Mouse (Mus musculus) CD4-positive, CD25-positive, alpha-beta regulatory T cell, adult 4 months (primary cell): ENCODE data around the gene Vti1a. TPM values are rescaled to one million over a fixed set of nuclear protein-coding genes. Genes with fewer than 3 reads are reported as not detected.

Experiments
- ATAC-seq: one replicate; pipeline ENCODE4 v1.8.0; 2017
- polyA plus RNA-seq, 2 experiments: library from polyadenylated mRNA; unstranded; fragments of 100-300 nt; shearing (Covaris generic); gene quantifications; one replicate each; pipeline ENCODE4 v1.2.1; 2017

Vti1a gene
- polyA plus RNA-seq, 2 experiments from 2014 or later, result 32.4 to 45.4 TPM

GRCm38 (mm10) chr19:55381343-55381742, 65.2 kb downstream of the Vti1a start:
- ATAC-seq, result no peak

DNA sequence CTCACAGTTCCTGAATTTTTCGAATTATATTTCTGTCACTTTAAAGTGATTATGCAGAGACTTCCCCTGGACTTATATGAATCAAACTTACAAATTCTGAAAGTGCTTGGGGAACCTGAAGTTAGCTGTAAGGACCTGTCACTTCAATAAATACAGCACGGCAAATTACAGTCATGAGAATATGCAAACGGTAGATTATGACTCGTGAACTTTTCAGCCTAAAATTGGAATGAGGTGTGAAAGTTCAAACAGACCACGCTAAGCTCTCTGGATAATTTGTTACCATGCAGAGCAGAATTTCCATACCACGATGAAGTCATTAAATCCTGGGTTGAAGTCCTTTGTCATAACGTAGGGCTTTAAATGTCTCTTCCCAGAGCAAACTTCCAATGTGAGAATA, 66.7 kb downstream of the Vti1a start:
- no peak for ATAC-seq

GRCm38 (mm10) chr19:55384634-55385033, 68.5 kb downstream of the Vti1a start:
- ATAC-seq, result no peak

GRCm38 (mm10) chr19:55389019-55389418, 72.9 kb downstream of the Vti1a start:
- no peak for ATAC-seq

DNA sequence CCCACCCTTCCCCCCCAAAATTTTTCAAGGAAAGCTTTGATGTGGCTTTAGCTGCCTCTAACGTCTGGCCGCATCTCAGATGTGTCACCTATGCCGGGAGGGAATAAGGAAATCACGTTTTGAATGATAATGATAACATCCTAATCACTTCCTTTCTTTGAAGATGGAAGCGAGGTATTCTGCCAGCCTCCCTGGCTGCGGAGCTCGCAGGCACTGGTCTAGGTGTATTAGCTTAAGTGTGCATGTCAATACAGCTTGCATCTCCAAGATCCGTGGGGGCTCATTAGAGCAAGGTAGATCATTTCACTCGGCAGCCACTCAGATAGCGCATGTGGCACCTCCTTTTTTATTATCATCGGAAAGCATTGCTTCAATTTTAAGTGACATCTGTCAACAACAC, 74.2 kb downstream of the Vti1a start:
- no peak for ATAC-seq

DNA sequence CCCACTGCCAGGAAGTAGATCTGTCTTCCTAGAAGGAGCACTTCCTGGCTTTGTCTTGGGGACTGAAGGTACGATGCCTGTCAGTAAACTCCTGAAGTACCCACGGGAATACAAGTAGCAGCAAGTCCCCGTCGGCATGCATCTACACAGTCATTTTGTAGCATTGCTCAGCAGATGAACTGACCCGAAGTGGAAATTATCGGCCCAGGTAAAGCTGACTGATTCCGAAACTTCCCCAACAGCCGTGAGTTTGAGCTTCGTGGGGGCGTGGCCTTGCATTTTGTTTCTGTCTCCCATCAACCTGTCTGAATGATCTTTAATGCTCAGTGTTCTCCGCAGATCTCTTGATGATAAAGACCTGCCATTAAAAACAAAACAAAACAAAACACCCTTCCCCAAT, 85.5 kb downstream of the Vti1a start:
- peak; percentile 82 for ATAC-seq

DNA sequence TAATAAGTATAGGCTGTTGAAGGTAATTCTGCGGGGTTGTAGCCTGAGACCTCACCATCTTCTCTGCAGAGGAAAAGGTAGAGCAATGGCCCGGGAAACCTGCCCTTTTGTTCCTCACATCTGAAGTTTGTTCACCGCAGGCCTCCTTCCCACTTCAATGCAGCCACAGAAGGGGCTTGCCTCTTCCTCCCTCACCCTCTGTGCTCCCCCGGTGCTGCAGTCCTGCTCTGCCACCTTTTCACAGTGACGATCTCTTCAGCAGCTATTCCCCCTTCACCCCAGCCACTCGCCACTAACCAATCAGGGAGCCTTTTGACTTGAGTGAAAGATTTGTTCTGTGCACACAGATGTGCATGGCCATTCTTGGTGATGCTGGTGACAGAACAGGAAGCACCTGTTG, 92.4 kb downstream of the Vti1a start:
- no peak for ATAC-seq

GRCm38 (mm10) chr19:55411415-55411814, 95.3 kb downstream of the Vti1a start:
- ATAC-seq, result no peak

DNA sequence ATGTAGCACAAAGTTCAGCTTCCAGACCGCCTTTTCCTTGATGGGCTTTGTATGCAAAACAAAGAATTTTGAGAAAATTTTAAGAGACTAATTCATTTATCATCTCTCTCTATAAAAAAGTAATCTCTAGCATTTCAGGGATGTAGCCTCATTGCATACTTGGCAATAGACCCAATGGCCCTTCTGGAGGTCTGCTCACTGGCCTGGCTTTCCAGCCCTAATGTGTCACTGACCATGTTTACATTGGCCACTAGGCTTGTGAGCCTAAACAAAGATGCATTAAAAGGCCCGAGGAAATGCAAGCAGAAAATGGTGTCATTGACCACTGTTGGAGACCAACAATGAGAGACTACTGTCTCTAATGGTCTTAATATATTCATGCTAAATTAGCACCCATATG, 95.8 kb downstream of the Vti1a start:
- ATAC-seq, result no peak

- no peak for ATAC-seq
These were observed 98.0 kb downstream of the Vti1a start for GRCm38 (mm10) chr19:55414050-55414449.

DNA sequence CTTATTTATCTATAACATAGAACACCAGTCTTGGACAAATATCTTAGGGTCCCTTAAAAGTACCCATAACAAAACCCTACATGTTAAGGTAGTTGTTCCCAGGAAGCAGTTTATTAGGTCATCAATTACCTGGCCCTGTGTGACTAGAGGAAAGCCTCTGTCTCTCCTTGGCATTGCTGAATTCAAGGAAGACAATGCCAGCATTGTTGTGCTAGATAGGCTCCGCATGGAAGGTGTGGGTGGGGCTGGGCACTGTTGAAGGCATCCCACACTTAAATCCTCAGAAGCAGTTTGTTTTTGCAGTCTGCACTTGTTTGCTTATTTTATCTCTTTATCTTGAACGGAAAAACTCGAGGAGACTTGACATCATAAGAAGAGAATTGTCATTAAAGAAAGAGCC, 102.7 kb downstream of the Vti1a start:
- no peak for ATAC-seq

- no peak for ATAC-seq
These were observed 103.9 kb downstream of the Vti1a start for GRCm38 (mm10) chr19:55419961-55420360.

DNA sequence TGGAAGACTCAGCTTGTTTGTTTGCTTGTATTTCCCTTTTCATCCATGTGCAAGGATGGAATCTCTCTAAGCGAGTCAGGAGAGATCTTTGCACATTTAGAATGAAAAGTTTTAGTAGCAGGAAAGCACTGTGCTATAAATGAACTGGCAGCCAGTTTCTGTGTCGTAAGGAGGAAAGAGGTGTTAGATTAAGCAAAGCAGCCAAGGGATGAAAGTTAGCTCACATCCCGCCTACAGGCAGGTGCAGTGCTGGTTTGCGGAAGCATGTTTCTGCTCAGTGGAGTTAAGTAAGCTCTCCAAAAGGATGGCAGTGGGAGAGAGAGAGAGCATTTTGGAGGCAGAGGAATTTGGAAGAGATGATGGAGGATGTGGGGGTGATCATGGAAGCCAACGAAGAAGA, 105.7 kb downstream of the Vti1a start:
- no peak for ATAC-seq

DNA sequence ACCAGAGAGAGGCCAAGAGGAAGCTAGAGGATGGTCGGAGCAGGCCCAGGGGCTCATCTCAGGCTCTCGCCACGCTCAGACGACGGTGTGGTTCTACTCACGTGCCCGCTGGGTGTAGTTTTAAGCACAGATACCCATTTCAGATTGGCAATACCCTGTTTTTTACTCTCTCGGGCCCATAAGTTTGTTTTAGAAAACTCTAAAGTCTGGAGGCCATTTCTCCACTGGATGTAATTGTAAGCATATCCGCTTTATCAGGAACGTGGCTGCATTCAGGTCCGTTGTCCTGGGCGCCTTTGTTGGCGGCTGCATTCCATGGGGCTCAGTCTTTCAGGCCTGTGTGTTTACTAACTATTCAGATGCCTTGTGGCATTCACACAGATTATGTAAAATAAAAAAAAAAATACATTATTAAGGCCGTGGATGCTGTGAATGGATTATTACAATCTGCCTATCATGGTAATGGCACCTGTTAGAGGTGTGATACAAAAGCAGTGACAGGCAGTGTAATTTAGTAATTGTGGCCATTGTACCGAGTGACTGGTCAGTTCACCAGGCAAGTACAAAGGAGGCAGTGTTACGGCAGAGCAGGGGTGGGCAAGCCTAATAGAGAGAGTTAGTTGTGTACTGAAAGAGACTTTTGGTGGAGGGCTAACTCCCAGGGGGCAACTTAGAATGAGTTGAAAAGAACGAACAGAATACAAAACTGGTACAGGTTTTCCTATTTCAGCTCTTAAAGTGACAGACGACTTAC, 106.4 kb downstream of the Vti1a start:
- ATAC-seq, result no peak

GRCm38 (mm10) chr19:55423065-55423716, 107.1 kb downstream of the Vti1a start:
- ATAC-seq, result no peak

DNA sequence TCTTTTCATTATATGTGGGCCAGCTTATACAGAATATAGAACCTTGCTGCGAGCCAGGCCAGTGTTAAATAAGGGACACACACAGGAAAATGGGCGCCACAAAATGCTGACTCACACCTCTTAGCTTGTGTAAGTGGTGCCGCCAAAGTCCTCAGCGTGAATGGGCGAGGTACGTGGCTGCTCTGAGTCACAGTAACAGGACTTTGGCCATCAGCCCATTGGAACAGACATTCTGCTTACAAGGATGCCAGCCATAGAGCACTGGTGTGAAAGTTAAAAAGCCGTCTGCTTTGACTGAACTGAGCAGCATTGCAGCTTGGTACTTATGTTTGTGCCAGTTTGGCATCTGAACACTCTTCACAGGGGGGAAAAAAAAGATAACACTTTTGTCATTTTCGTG, 107.9 kb downstream of the Vti1a start:
- no peak for ATAC-seq

DNA sequence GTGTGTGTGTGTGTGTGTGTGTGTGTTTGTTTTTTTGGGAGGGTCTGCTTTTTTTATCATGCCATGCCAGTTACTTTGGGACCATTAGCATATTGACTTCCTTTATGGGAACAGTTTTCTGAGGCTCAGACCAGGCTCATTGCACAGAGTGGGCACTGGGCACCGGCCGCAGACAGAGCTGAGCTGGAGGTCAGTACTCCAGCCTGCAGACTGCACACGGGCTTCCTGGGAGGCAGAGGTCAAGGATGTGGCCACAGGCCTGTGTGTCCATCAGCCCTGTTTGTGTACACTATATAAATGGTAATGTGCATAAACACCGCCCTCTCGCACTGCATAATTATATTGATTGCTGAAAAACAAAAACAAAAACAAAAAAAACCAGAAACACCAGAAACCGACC, 108.4 kb downstream of the Vti1a start:
- no peak for ATAC-seq

- no peak for ATAC-seq
These were observed 124.2 kb downstream of the Vti1a start for GRCm38 (mm10) chr19:55440306-55440705.

GRCm38 (mm10) chr19:55443618-55444017, 127.5 kb downstream of the Vti1a start:
- ATAC-seq, result no peak

GRCm38 (mm10) chr19:55449084-55449483, 133.0 kb downstream of the Vti1a start:
- no peak for ATAC-seq

DNA sequence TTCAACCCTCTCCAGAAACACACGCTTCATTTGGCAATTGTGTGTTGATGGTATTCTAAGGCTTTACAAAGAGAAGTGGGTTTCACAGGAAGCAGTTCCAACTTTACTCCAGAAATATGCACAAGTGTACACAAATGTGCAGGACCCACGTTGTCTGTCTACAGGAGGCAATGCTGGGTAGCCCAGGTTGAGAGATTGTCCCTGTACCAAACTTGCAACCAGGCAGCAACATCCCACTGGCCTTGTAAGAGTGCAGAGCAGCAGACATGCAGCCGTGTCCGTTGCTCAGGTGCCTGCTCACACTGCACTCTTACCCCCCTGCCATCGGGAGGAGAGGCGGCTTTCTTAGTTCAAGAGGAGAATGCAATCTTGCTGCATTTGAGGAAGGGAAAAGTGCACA, 133.4 kb downstream of the Vti1a start:
- ATAC-seq, result no peak

DNA sequence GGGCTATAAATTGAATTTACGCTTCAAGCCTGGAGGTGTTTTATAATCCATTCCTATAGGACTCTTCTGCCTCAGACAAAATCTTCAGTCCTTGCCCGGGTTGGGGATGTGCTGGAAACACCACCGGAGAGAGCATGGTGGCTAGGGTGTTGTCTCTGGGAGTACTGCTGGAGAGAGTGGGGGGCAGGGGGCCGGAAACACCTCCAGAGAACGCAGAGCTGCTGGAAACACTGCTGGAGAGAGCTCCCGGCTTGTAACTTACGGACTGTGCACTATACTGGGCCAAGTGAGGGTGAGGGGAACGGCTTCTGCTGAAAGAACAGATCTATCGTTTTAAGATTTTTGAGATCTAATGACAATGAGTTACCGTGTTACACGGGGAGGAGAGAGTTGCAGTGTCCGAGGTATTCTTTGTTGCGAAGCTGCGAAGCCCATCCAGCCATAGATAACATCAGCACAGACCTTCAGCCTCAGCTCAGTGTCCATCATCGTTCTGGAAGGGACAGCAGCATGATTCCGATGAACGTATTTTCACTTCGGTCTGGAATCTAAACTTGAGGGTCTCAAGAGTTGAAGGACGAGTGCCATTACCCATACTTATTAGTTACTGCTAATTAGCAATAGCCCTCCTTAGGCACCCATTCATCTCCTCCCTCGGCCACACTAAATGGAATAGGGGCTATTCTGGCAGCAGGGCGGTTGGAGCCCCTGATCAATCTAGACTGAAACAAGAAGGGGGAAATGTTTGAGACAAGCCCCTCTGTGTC, 140.4 kb downstream of the Vti1a start:
- ATAC-seq, result no peak

DNA sequence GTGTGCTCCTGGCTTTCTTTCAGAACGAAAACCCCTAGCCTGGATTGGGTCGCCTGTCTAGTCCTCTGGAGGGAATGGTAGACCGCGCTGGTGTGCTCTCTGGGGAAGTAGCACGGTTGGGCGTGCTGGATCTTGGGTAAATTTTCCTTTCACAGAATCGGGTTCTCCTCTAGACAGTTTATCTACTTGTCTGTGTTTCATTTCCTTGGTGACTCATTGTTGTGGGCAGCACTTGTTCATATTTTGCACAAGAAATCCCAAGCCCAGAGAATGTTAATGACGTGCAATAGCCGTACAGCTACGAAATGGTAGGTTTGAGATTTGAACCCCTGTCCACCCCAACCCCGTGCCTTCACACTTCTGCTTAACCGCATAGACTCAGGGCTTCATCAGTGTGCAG, 145.9 kb downstream of the Vti1a start:
- ATAC-seq, result no peak

GRCm38 (mm10) chr19:55463670-55464069, 147.6 kb downstream of the Vti1a start:
- no peak for ATAC-seq
